Mouse (Mus musculus) A20 (cell line): ENCODE data around the gene Tram2.

Experiments used
- DNase-seq: peaks from one replicate; pipeline ENCODE4 v3.0.0-alpha.2; 2011; ENCODE audit warnings: low read depth, low spot score

Gene Tram2

GRCm38 (mm10) chr1:21014463-21014862 lies 64.6 kb downstream of the Tram2 start:
- no peak for DNase-seq

- no peak for DNase-seq
These were observed 68.7 kb downstream of the Tram2 start for GRCm38 (mm10) chr1:21010282-21010800.

- peak; percentile 62 for DNase-seq
These were observed 70.1 kb downstream of the Tram2 start for GRCm38 (mm10) chr1:21008891-21009290.

GRCm38 (mm10) chr1:21007941-21008701 lies 70.9 kb downstream of the Tram2 start:
- DNase-seq: no peak

- DNase-seq: no peak
These were observed 72.3 kb downstream of the Tram2 start for GRCm38 (mm10) chr1:21006775-21007174.

GRCm38 (mm10) chr1:21004596-21004995 lies 74.4 kb downstream of the Tram2 start:
- DNase-seq: no peak

GRCm38 (mm10) chr1:21002246-21003142 lies 76.5 kb downstream of the Tram2 start:
- DNase-seq: no peak

GRCm38 (mm10) chr1:20997881-20998389 lies 81.1 kb downstream of the Tram2 start:
- no peak for DNase-seq

GRCm38 (mm10) chr1:20997328-20997689 lies 81.7 kb downstream of the Tram2 start:
- no peak for DNase-seq

GRCm38 (mm10) chr1:20996603-20997327 lies 82.3 kb downstream of the Tram2 start:
- DNase-seq: no peak

GRCm38 (mm10) chr1:20995331-20995986 lies 83.6 kb downstream of the Tram2 start:
- peak; percentile 55 for DNase-seq

- no peak for DNase-seq
These were observed 84.7 kb downstream of the Tram2 start for GRCm38 (mm10) chr1:20994338-20994737.

GRCm38 (mm10) chr1:20993690-20994089 lies 85.3 kb downstream of the Tram2 start:
- no peak for DNase-seq

- DNase-seq: no peak
These were observed 89.5 kb downstream of the Tram2 start for GRCm38 (mm10) chr1:20989461-20990083.

GRCm38 (mm10) chr1:20986378-20987056 lies 92.5 kb downstream of the Tram2 start:
- peak; percentile 74 for DNase-seq

- DNase-seq: peak; percentile 8
These were observed 94.4 kb downstream of the Tram2 start for GRCm38 (mm10) chr1:20984582-20984981.

GRCm38 (mm10) chr1:20984103-20984502 lies 94.9 kb downstream of the Tram2 start:
- no peak for DNase-seq

- no peak for DNase-seq
These were observed 97.3 kb downstream of the Tram2 start for GRCm38 (mm10) chr1:20981764-20982163.

GRCm38 (mm10) chr1:20980553-20980952 lies 98.5 kb downstream of the Tram2 start:
- DNase-seq: no peak
